Mouse (Mus musculus): ENCODE measurements at regions not wholly inside any gene's neighbourhood (a gene's known extent, or its start where the extent isn't known, plus 50 kb on each side); places are given as distances from the start of the nearest gene placed in this dataset.
A peak's percentile ranks its signal among the peaks of the same experiment; 100 is the strongest.

GRCm38 (mm10) chr5:16424745-16425144 lies 128.6 kb upstream of the Hgf start:
- no peak for DNase-seq (ENCODE audit: low spot score in 2 of 2)

GRCm38 (mm10) chr5:16425302-16425701 lies 128.0 kb upstream of the Hgf start:
- no peak for DNase-seq (ENCODE audit: low spot score in 2 of 2)

- no peak for DNase-seq (ENCODE audit: low spot score in 2 of 2)
These were observed 127.0 kb upstream of the Hgf start for GRCm38 (mm10) chr5:16426306-16426705.

- DNase-seq (ENCODE audit: low spot score in 2 of 2): no peak
These were observed 118.7 kb upstream of the Hgf start for GRCm38 (mm10) chr5:16434586-16434985.

GRCm38 (mm10) chr5:16445056-16445455 lies 108.2 kb upstream of the Hgf start:
- DNase-seq (ENCODE audit: low spot score in 2 of 2): no peak

GRCm38 (mm10) chr5:16446977-16447376 lies 106.3 kb upstream of the Hgf start:
- DNase-seq (ENCODE audit: low spot score in 2 of 2): no peak

GRCm38 (mm10) chr5:16461795-16462194 lies 91.5 kb upstream of the Hgf start:
- DNase-seq (ENCODE audit: low spot score in 2 of 2): no peak

GRCm38 (mm10) chr5:16466266-16466665 lies 87.0 kb upstream of the Hgf start:
- DNase-seq (ENCODE audit: low spot score in 2 of 2): no peak

- DNase-seq (ENCODE audit: low spot score in 2 of 2): no peak
These were observed 84.7 kb upstream of the Hgf start for GRCm38 (mm10) chr5:16468560-16468959.

GRCm38 (mm10) chr5:16469221-16469620 lies 84.1 kb upstream of the Hgf start:
- DNase-seq (ENCODE audit: low spot score in 2 of 2): no peak

- peak; percentile 35 to 37 for DNase-seq (ENCODE audit: low spot score in 2 of 2)
These were observed 83.5 kb upstream of the Hgf start for GRCm38 (mm10) chr5:16469644-16470275.

GRCm38 (mm10) chr5:16470366-16470982 lies 82.8 kb upstream of the Hgf start:
- DNase-seq (ENCODE audit: low spot score in 2 of 2): peak in 1 of 2 experiments; percentile 5

- DNase-seq (ENCODE audit: low spot score in 2 of 2): no peak
These were observed 65.3 kb upstream of the Hgf start for GRCm38 (mm10) chr5:16487969-16488368.

GRCm38 (mm10) chr5:16489803-16490202 lies 63.5 kb upstream of the Hgf start:
- DNase-seq (ENCODE audit: low spot score in 2 of 2): no peak

GRCm38 (mm10) chr5:16499891-16500290 lies 53.4 kb upstream of the Hgf start:
- DNase-seq (ENCODE audit: low spot score in 2 of 2): no peak
